Mouse (Mus musculus) kidney, adult 2 months (tissue): Measurements from ENCODE around the gene Cxcl3.

Source experiments
- CTCF ChIP-seq: fragments of 200-500 bp; conservative IDR thresholded peaks from 2 replicates; pipeline ENCODE4 v1.5.1; 2011; ENCODE audit warnings: low read depth, mild to moderate bottlenecking, control low read depth, low read length, moderate library complexity, mixed read lengths; ENCODE audit not compliant: insufficient read depth, insufficient read length
- POLR2A ChIP-seq: fragments of 200-500 bp; IDR thresholded peaks from one replicate; pipeline ENCODE4 v1.6.1; 2011; ENCODE audit warnings: low read depth, low read length, control low read depth

DNA sequence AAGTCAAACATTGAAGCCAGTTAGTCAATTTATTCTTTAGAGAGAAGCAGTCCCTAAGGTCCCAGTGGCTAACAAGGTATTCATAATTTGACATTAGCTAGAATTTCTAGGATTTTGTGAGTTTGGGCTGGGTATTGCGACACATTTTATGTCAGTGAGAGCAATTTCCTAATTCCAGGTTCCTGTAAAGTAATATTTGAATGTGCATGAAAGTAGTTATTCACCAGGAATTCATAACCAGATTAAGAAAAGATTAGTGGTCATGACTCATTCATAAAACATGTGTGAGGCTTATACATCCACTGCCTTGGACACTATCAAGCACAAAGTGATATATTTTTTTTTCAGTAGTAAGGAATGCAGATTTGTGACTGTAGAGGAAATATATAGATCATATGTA, 32.0 kb upstream of the Cxcl3 start:
- TF ChIP-seq CTCF = no peak
- TF ChIP-seq POLR2A = no peak
